Mouse (Mus musculus) cerebellum, adult 2 months (tissue): ENCODE measurements at regions not wholly inside any gene's neighbourhood (a gene's known extent, or its start where the extent isn't known, plus 50 kb on each side); places are given as distances from the start of the nearest gene placed in this dataset.
A peak's percentile ranks its signal among the peaks of the same experiment; 100 is the strongest.

Experiments used
- DNase-seq, 2 experiments: peaks; one replicate each; pipeline ENCODE4 v3.0.0; 2021
- H3K27ac ChIP-seq: fragments of 200-500 bp; 2 replicates; pipeline ENCODE4 v1.5.1; 2012; ENCODE audit warnings: low read length, control low read depth, inconsistent platforms; ENCODE audit not compliant: insufficient read depth
- H3K27me3 ChIP-seq: fragments of 200-500 bp; 2 replicates; pipeline ENCODE4 v1.6.1; 2012; ENCODE audit warnings: inconsistent platforms, mild to moderate bottlenecking, low read length, moderate library complexity; ENCODE audit not compliant: control insufficient read depth, insufficient read depth
- H3K4me1 ChIP-seq: fragments of 200-500 bp; 2 replicates; pipeline ENCODE4 v1.6.1; 2011; ENCODE audit warnings: low read length; ENCODE audit not compliant: control insufficient read depth, insufficient read depth
- H3K4me3 ChIP-seq: fragments of 200-500 bp; replicated peaks from 2 replicates; pipeline ENCODE3; 2011; ENCODE audit warnings: mild to moderate bottlenecking, low read depth, low read length, control low read depth; ENCODE audit not compliant: insufficient read depth
- CTCF ChIP-seq: fragments of 200-500 bp; IDR thresholded peaks from 2 replicates; pipeline ENCODE4 v1.5.1; 2011; ENCODE audit warnings: low read depth, mild to moderate bottlenecking, control low read depth, low read length, moderate library complexity, borderline replicate concordance; ENCODE audit not compliant: insufficient read depth
- POLR2A ChIP-seq: fragments of 200-500 bp; IDR thresholded peaks from 2 replicates; pipeline ENCODE4 v1.6.1; 2011; ENCODE audit warnings: low read length, control low read depth, borderline replicate concordance; ENCODE audit not compliant: insufficient read depth
- WGBS: fragments of 180-500 bp; shearing (Covaris S2); methylation state at CpG from one replicate; pipeline ENCODE4 v1.1.7; 2018; 5-methylcytosine and 5-hydroxymethylcytosine counted together

- no peak overlapping the region for H3K27ac ChIP-seq
- TF ChIP-seq POLR2A (no peak), CTCF (no peak)
- H3K4me1 ChIP-seq: no peaks in the 10 kb centered on the region
- no peak overlapping the region for H3K4me3 ChIP-seq
- no peaks in the 10 kb centered on the region for H3K27me3 ChIP-seq
- DNase-seq: no peak
- 25% methylated on average over 1 of the region's 1 CpGs for WGBS
Observed at GRCm38 (mm10) chr4:78785378-78785774, 573.6 kb upstream of the Ptprd start.

- DNase-seq: no peak
- 29% methylated on average over 1 of the region's 1 CpGs for WGBS
- no peak overlapping the region for H3K4me3 ChIP-seq
- no peaks in the 10 kb centered on the region for H3K27me3 ChIP-seq
- TF ChIP-seq POLR2A: no peak
- no peak for TF ChIP-seq CTCF
- no peak overlapping the region for H3K27ac ChIP-seq
- no peaks in the 10 kb centered on the region for H3K4me1 ChIP-seq
Observed at GRCm38 (mm10) chr4:78784675-78785377, 573.1 kb upstream of the Ptprd start.

GRCm38 (mm10) chr4:78784036-78784435, 572.3 kb upstream of the Ptprd start:
- no peak for DNase-seq
- WGBS: 43% methylated on average over 1 of the region's 1 CpGs
- H3K4me3 ChIP-seq: no peak overlapping the region
- H3K4me1 ChIP-seq: no peaks in the 10 kb centered on the region
- H3K27ac ChIP-seq: no peak overlapping the region
- no peaks in the 10 kb centered on the region for H3K27me3 ChIP-seq
- no peak for TF ChIP-seq CTCF
- TF ChIP-seq POLR2A: no peak

- DNase-seq: no peak
- Histone ChIP-seq H3K27ac (no peak overlapping the region), H3K4me3 (no peak overlapping the region), H3K27me3 (no peaks in the 10 kb centered on the region), H3K4me1 (no peaks in the 10 kb centered on the region)
- TF ChIP-seq POLR2A (no peak), CTCF (no peak)
- 57% methylated on average over 1 of the region's 1 CpGs for WGBS
Observed at GRCm38 (mm10) chr4:78782751-78783150, 571.0 kb upstream of the Ptprd start.

GRCm38 (mm10) chr4:78773867-78774266, 562.1 kb upstream of the Ptprd start:
- 95% methylated on average over 13 of the region's 13 CpGs for WGBS
- no peak overlapping the region for H3K4me3 ChIP-seq
- H3K4me1 ChIP-seq: no peaks in the 10 kb centered on the region
- no peak for DNase-seq
- no peak overlapping the region for H3K27ac ChIP-seq
- no peaks in the 10 kb centered on the region for H3K27me3 ChIP-seq
- TF ChIP-seq POLR2A (no peak), CTCF (no peak)

- no peak overlapping the region for H3K27ac ChIP-seq
- WGBS: 4% methylated on average over 1 of the region's 1 CpGs
- TF ChIP-seq CTCF: no peak
- no peak for TF ChIP-seq POLR2A
- H3K27me3 ChIP-seq: no peaks in the 10 kb centered on the region
- H3K4me3 ChIP-seq: no peak overlapping the region
- peak; percentile 5 to 7 for DNase-seq
- H3K4me1 ChIP-seq: no peaks in the 10 kb centered on the region
Observed at GRCm38 (mm10) chr4:78736026-78736425, 524.3 kb upstream of the Ptprd start.
